Mouse (Mus musculus) erythroblast, embryonic 14.5 days (primary cell): ENCODE data around the gene Trim34a. TPM values are rescaled to one million over a fixed set of nuclear protein-coding genes. Genes with fewer than 3 reads are reported as not detected.
"Not testable (repeated sequence)": the region's sequence is repeated elsewhere in the genome, so short reads cannot be mapped to it uniquely, and the experiment has no call there.

Experiments
- H3K27me3 ChIP-seq: 2 replicates; pipeline ENCODE4 v1.6.1; 2012; ENCODE audit warnings: inconsistent platforms; ENCODE audit not compliant: control insufficient read depth
- H3K36me3 ChIP-seq: 2 replicates; pipeline ENCODE4 v1.6.1; 2012; ENCODE audit warnings: mild to moderate bottlenecking, inconsistent platforms; ENCODE audit not compliant: control insufficient read depth
- H3K4me1 ChIP-seq: 2 replicates; pipeline ENCODE4 v1.6.1; 2012; ENCODE audit warnings: inconsistent platforms; ENCODE audit not compliant: control insufficient read depth
- H3K4me3 ChIP-seq: replicated peaks from 2 replicates; pipeline ENCODE3; 2012; ENCODE audit warnings: moderate library complexity, mild to moderate bottlenecking, inconsistent platforms
- H3K9me3 ChIP-seq: 2 replicates; pipeline ENCODE4 v1.6.1; 2012; ENCODE audit warnings: low read length, inconsistent platforms, mixed read lengths; ENCODE audit not compliant: control insufficient read depth
- GATA1 ChIP-seq: IDR thresholded peaks from 2 replicates; pipeline ENCODE4 v1.6.1; 2012; ENCODE audit warnings: low read length, inconsistent platforms, mixed read lengths
- TAL1 ChIP-seq: IDR thresholded peaks from 3 replicates; pipeline ENCODE4 v1.6.1; 2012; ENCODE audit warnings: low read length, inconsistent platforms, mixed read lengths
- polyA plus RNA-seq: library from polyadenylated mRNA; stranded (reverse); fragments of >175 nt; gene quantifications from 2 replicates; pipeline ENCODE4 v1.2.3, GENCODE M21; 2012

The Trim34a gene
- polyA plus RNA-seq, 1 experiment, result not detected

GRCm38 (mm10) chr7:104243616-104244015, 641 bp upstream of the Trim34a start:
- H3K27me3 ChIP-seq, result no peaks in the 10 kb centered on the region
- no peaks in the 10 kb centered on the region for H3K9me3 ChIP-seq
- H3K4me3 ChIP-seq, result no peak overlapping the region
- no peaks in the 10 kb centered on the region for H3K36me3 ChIP-seq
- TF ChIP-seq TAL1 (no peak), GATA1 (no peak)
- peaks cover 4% of the 10 kb centered on the region for H3K4me1 ChIP-seq

- H3K4me3 ChIP-seq, H3K4me1 ChIP-seq, H3K36me3 ChIP-seq, H3K27me3 ChIP-seq, H3K9me3 ChIP-seq: not testable (repeated sequence)
These were observed 16.1 kb downstream of the Trim34a start for GRCm38 (mm10) chr7:104260380-104260779.

- H3K27me3 ChIP-seq, H3K36me3 ChIP-seq, H3K9me3 ChIP-seq, H3K4me1 ChIP-seq, H3K4me3 ChIP-seq: not testable (repeated sequence)
These were observed 21.1 kb downstream of the Trim34a start for GRCm38 (mm10) chr7:104265335-104265734.

DNA sequence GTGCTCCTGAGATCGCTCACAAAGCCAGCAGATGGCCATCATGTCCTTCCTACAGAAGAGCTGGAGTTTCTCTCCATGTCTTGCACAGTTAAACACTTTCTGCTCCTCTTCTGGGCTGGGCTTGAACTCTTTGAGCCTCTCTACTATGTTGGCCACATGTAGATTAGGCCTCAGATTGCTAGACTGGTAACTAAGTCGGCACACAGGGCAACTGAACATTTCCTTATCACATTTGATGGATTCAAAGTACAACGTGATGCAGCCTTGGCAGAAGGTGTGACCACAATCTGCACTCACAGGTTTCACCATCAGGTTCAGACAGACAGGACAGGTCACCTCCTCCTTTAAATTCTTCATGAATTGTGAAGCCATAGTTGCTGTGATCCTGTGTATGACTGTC, 35.1 kb downstream of the Trim34a start:
- not testable (repeated sequence) for H3K4me3 ChIP-seq, H3K4me1 ChIP-seq, H3K9me3 ChIP-seq, H3K36me3 ChIP-seq, H3K27me3 ChIP-seq

DNA sequence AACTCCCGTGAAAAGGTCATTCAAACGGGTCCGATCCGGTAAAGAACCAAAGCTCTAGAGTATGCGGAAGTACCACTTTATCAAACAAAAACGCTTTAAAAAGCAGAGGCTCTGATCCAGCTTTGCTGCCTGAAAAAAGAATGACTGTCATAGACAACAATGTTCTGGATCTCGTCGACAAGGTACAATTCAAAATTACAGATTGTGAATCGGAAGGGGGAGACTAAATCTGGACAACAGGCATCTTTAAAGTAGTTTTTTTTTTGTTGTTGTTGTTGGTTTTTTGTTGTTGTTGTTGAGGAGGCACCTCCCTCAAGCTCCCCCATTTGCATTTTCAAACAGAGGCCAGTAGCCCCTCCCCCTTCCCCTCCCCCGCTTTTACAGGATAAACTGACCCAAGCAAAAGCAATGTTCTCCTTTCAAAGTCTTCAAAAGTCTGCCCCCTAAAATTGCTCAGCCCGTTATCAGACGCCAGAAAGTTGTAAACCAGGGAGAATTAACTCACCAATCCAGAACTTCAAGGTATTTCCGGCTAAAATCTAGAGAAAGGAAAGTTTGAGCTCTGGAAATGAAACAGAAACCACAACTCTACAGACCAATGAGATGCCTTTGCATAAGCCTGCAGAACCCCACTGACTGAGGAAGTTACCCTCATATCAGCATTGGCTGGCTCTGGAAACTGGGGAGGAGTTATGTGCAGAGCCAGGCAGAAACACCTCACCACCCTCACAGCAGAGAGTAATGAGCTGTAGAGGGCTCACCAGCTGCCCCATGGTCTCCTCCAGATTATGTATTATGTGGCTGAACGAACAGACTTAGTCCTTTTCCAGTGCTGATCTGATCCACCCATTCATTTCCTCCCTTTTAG, 43.6 kb downstream of the Trim34a start, which contains the start of gene Trim5:
Trim5 (minus strand) TSS at position 519 of the 868 bp plus-strand sequence.
- not testable (repeated sequence) for H3K4me3 ChIP-seq, H3K9me3 ChIP-seq, H3K4me1 ChIP-seq, H3K27me3 ChIP-seq, H3K36me3 ChIP-seq

DNA sequence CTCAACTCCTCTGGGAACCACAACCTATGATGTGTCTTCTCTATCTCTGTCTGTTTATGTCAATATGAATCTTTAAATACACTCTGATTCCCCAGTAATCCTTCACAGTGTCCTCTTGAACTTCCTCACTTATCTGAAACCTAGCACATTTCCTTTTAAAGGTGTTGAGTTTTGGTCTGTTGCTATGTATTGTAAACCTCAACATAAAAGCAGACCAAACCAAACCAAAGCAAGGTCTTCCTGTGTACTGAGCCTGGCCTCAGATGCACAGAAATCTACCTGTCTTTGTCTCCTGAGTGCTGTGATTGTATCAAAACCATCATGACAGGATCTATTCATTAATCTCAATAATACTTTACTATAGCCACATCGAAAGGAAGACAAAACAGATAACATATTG, 46.4 kb downstream of the Trim34a start:
- no peaks in the 10 kb centered on the region for H3K36me3 ChIP-seq
- H3K4me3 ChIP-seq, result no peak overlapping the region
- no peaks in the 10 kb centered on the region for H3K27me3 ChIP-seq
- TF ChIP-seq GATA1, result no peak
- no peak for TF ChIP-seq TAL1
- H3K9me3 ChIP-seq, result no peaks in the 10 kb centered on the region
- H3K4me1 ChIP-seq, result no peaks in the 10 kb centered on the region

DNA sequence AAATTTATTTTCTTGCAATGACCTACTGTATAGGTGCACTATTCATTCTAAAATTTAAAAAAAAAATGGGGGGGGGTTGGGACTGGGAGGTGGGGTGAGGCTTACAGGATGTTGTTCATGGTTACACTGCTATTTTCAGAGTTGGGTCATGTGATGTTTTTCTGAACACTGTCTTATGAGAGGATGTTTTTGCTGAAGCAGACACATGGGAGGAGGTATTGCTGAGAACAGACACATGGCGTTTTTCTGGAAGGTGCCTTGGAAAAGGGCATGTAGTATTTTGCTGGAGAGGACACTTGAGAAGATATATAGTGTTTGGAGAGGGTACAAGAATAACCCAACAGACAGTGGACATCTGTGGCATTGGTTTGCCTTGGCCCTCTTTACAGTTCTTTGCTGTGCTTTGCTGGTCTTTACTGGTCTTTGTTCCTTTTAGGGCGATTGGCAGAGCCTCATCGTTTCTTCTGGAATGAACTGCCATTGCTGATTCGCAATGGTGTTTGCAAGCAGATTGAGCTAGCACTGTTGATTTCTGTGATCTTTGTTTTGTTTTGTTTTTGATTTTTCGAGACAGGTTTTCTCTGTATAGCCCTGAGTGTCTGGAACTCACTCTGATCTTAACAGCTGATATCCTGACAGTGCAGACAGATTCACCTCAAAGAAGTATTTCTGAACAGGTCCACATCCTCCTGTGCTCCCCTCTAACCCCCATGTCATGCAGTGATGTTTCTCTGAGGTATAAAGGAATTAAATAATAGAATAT, 47.6 kb downstream of the Trim34a start:
- TF ChIP-seq TAL1 (no peak), GATA1 (no peak)
- H3K9me3 ChIP-seq, result no peaks in the 10 kb centered on the region
- no peak overlapping the region for H3K4me3 ChIP-seq
- no peaks in the 10 kb centered on the region for H3K27me3 ChIP-seq
- no peaks in the 10 kb centered on the region for H3K4me1 ChIP-seq
- no peaks in the 10 kb centered on the region for H3K36me3 ChIP-seq

Other genes starting within 250 kb of the Trim34a start
- gene Olfr638, start 245.7 kb upstream of the Trim34a start, polyA plus RNA-seq, result not detected in 2 replicates
- gene Olfr639, start 227.2 kb upstream of the Trim34a start, polyA plus RNA-seq, result not detected in 2 replicates
- gene Olfr640, start 218.9 kb upstream of the Trim34a start, polyA plus RNA-seq, result 0.01 TPM in 1 of 2 replicates, not detected in the other
- gene Olfr641, start 209.0 kb upstream of the Trim34a start, polyA plus RNA-seq, result not detected in 2 replicates
- not detected in 2 replicates for gene Olfr642, start 191.8 kb upstream of the Trim34a start, polyA plus RNA-seq
- gene 4930516K23Rik, start 183.0 kb upstream of the Trim34a start, polyA plus RNA-seq, result not detected in 2 replicates
- not detected in 2 replicates for gene Olfr644, start 172.6 kb upstream of the Trim34a start, polyA plus RNA-seq
- gene Olfr645, start 159.0 kb upstream of the Trim34a start, polyA plus RNA-seq, result not detected in 2 replicates
- gene Olfr646, start 139.6 kb upstream of the Trim34a start, polyA plus RNA-seq, result not detected in 2 replicates
- gene Ubqln5, start 114.6 kb upstream of the Trim34a start, polyA plus RNA-seq, result not detected in 2 replicates
- not detected in 2 replicates for gene Olfr643, start 107.1 kb upstream of the Trim34a start, polyA plus RNA-seq
- gene Ubqln3, start 101.2 kb upstream of the Trim34a start, polyA plus RNA-seq, result not detected in 2 replicates
- gene Ubqlnl, start 93.9 kb upstream of the Trim34a start, polyA plus RNA-seq, result not detected in 2 replicates
- gene Olfm5, start 79.6 kb upstream of the Trim34a start, polyA plus RNA-seq, result not detected in 2 replicates
- gene Olfr648, start 61.1 kb upstream of the Trim34a start, polyA plus RNA-seq, result 0.03 TPM in 1 of 2 replicates, not detected in the other
- gene Olfr649, start 48.5 kb upstream of the Trim34a start, polyA plus RNA-seq, result not detected in 2 replicates
- gene Trim6, start 25.7 kb upstream of the Trim34a start, polyA plus RNA-seq, result not detected in 2 replicates
- 0.03 TPM in 1 of 2 replicates, not detected in the other for gene Trim5, start 43.6 kb downstream of the Trim34a start, polyA plus RNA-seq
- gene Trim12a, start 71.0 kb downstream of the Trim34a start, polyA plus RNA-seq, result not detected in 2 replicates
- gene Trim34b, start 85.0 kb downstream of the Trim34a start, polyA plus RNA-seq, result not detected in 2 replicates
- gene Trim12c, start 108.9 kb downstream of the Trim34a start, polyA plus RNA-seq, result 0.04 and 0.05 TPM in 2 replicates
- gene Trim30b, start 125.4 kb downstream of the Trim34a start, polyA plus RNA-seq, result not detected in 2 replicates
- not detected in 2 replicates for gene Trim30c, start 156.4 kb downstream of the Trim34a start, polyA plus RNA-seq
- not detected in 2 replicates for gene Trim30a, start 220.7 kb downstream of the Trim34a start, polyA plus RNA-seq